Mouse (Mus musculus): ENCODE data around the gene Bag5.

GRCm38 (mm10) chr12:111752491-111752890 is 39.4 kb upstream of the Bag5 start:
- no peak for TF ChIP-seq CTCF (IDR thresholded peaks at IDR 0.05; ENCODE audit: control insufficient read depth, insufficient read depth, insufficient replicate concordance, low read depth, low read length)
- no peak for TF ChIP-seq POLR2A (IDR thresholded peaks at IDR 0.05; ENCODE audit: control insufficient read depth, low read depth, low read length)

Data from testis, adult 2 months (tissue).